Mouse (Mus musculus): ENCODE measurements around the gene Adamts17. TPM values are rescaled to one million over a fixed set of nuclear protein-coding genes. Genes with fewer than 3 reads are reported as not detected.

Adamts17 gene
- polyA plus RNA-seq, 1 experiment from 2014 or later = 11.6 TPM

- ATAC-seq (ENCODE audit: insufficient read depth) = no peak
- Histone ChIP-seq H3K4me3 (ENCODE audit: low read depth, low read length) (no peak overlapping the region), H3K27ac (ENCODE audit: low read depth) (no peak overlapping the region), H3K9ac (no peak overlapping the region), H3K4me1 (ENCODE audit: insufficient read depth) (no peaks in the 10 kb centered on the region), H3K27me3 (ENCODE audit: insufficient read depth, low read length) (no peaks in the 10 kb centered on the region), H3K9me3 (ENCODE audit: low read depth, low read length) (no peaks in the 10 kb centered on the region), H3K36me3 (ENCODE audit: insufficient read depth) (no peaks in the 10 kb centered on the region), H3K4me2 (no peak overlapping the region)
- DNase-seq = no peak
- TF ChIP-seq CTCF (IDR thresholded peaks at IDR 0.05; ENCODE audit: low read depth) = no peak
- WGBS = 84% methylated on average over 6 of the region's 6 CpGs
Observed at GRCm38 (mm10) chr7:66815526-66815925, 24.0 kb upstream of the Adamts17 start.

DNA sequence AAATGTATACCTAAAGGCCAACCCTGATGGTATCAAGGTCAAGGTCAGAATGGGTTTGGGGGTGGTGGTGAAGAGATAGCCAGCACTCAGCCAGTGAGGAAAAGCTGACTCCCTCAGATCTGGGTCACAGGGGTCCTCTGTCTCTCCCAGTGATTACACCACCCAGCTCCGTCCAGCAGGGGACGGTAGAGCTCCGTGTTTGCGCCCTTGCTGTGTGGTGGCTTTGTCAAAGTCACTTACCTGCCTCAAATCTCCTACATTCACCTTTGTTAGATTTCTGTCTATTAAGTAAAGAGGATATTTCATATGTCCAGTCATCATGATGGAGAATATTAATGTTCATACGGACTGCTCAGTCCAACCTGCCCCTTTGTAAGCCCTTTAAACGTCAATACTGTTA lies 19.5 kb upstream of the Adamts17 start:
- Histone ChIP-seq H3K4me2 (no peak overlapping the region), H3K27ac (ENCODE audit: low read depth) (no peak overlapping the region), H3K9me3 (ENCODE audit: low read depth, low read length) (no peaks in the 10 kb centered on the region), H3K9ac (no peak overlapping the region), H3K4me1 (ENCODE audit: insufficient read depth) (no peaks in the 10 kb centered on the region), H3K36me3 (ENCODE audit: insufficient read depth) (no peaks in the 10 kb centered on the region), H3K4me3 (ENCODE audit: low read depth, low read length) (no peak overlapping the region), H3K27me3 (ENCODE audit: insufficient read depth, low read length) (no peaks in the 10 kb centered on the region)
- ATAC-seq (ENCODE audit: insufficient read depth) = no peak
- peak; percentile 73 for DNase-seq
- WGBS = 20% methylated on average over 6 of the region's 6 CpGs
- TF ChIP-seq CTCF (IDR thresholded peaks at IDR 0.05; ENCODE audit: low read depth) = peak; percentile 98

DNA sequence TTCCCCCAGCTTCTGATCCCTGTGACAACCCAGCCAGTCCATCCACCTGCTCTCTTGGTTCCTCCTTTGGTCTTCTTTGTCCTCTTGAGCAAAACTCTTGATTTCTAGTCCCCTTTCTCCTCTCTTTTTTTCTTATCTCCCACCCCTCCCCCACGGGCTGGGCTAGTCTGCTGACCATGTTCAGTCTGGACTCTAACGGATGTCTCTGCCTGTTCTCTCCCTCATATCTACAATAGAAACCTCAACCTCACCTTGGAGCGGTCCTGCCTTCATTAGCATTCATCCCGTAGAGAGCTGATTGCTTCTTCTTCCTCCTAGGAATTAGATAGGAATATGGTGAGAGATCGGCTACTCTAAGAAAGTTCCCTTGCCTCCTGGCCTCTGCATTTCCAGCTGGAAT lies 8.7 kb upstream of the Adamts17 start:
- TF ChIP-seq CTCF (IDR thresholded peaks at IDR 0.05; ENCODE audit: low read depth) = no peak
- ATAC-seq (ENCODE audit: insufficient read depth) (peak; percentile 56; the same call in 1 of the 2 replicates), DNase-seq (peak; percentile 43)
- H3K9ac ChIP-seq = no peak overlapping the region
- H3K27ac ChIP-seq (ENCODE audit: low read depth) = peak overlapping the region; percentile 66
- WGBS = 17% methylated on average over 5 of the region's 5 CpGs
- H3K9me3 ChIP-seq (ENCODE audit: low read depth, low read length) = no peaks in the 10 kb centered on the region
- H3K36me3 ChIP-seq (ENCODE audit: insufficient read depth) = no peaks in the 10 kb centered on the region
- peak overlapping the region; percentile 21 for H3K4me2 ChIP-seq
- no peaks in the 10 kb centered on the region for H3K27me3 ChIP-seq (ENCODE audit: insufficient read depth, low read length)
- peaks cover 17% of the 10 kb centered on the region; the same call in 1 of the 2 replicates for H3K4me1 ChIP-seq (ENCODE audit: insufficient read depth)
- H3K4me3 ChIP-seq (ENCODE audit: low read depth, low read length) = no peak overlapping the region

DNA sequence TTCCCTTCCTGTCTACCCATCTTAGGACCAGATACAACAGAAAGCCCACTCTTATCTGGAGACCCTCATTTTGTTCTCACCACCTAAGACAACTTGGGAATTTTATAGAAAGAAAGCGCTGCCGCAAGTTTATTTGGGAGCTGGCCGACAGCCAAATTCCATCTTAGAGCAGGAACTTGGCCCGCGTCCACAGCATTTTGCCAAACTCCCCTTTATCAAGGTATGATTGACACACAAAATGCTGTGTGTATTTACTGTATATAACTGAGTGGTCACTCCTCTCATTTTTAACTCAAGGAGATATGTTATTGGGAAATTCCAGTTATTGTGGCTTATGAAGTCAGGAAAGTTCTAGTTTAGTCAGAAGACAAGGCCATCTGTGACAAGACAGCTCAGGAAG lies 8.2 kb upstream of the Adamts17 start:
- H3K27ac ChIP-seq (ENCODE audit: low read depth) = no peak overlapping the region; the same call in 1 of the 2 replicates
- no peaks in the 10 kb centered on the region for H3K9me3 ChIP-seq (ENCODE audit: low read depth, low read length)
- no peak for TF ChIP-seq CTCF (IDR thresholded peaks at IDR 0.05; ENCODE audit: low read depth)
- no peak overlapping the region for H3K9ac ChIP-seq
- WGBS = 3% methylated on average over 5 of the region's 5 CpGs
- DNase-seq = peak; percentile 92
- H3K27me3 ChIP-seq (ENCODE audit: insufficient read depth, low read length) = no peaks in the 10 kb centered on the region
- H3K36me3 ChIP-seq (ENCODE audit: insufficient read depth) = no peaks in the 10 kb centered on the region
- peak; percentile 43 for ATAC-seq (ENCODE audit: insufficient read depth)
- peaks cover 17% of the 10 kb centered on the region; the same call in 1 of the 2 replicates for H3K4me1 ChIP-seq (ENCODE audit: insufficient read depth)
- peak overlapping the region; percentile 21 for H3K4me2 ChIP-seq
- H3K4me3 ChIP-seq (ENCODE audit: low read depth, low read length) = no peak overlapping the region

DNA sequence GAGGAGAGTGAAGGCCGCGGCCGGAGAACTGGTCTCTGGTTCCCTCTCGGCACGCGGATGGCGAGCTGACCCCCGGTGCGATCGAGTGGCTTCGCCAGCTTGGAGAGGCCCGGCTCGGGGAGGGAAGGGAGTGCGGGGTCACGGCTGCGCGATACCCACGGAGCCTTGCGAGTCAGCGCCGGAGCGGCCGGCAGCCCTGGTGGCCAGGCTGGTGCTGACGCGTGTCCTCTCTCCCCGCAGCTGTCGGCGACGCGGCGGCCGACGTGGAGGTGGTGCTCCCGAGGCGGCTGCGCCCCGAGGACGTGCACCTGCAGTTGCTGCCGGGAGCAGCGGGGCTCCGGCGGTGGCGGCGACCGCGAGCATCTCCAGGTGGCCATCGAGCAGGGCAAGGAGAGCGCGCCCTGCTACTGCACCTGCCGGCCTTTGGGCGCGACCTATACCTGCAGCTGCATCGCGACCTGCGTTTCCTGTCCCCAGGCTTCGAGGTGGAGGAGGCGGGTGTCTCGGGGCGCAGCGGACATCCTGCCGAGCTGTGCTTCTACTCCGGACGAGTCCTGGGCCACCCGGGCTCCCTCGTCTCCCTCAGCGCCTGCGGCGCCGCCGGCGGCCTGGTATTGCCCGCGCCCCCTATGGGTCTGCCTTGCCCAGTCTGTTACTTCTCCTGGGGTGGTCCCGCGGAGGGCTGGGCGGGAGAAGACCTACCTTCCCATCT lies 629 bp downstream of the Adamts17 start:
- peak overlapping the region; percentile 49 for H3K9ac ChIP-seq
- under 1% methylated on average over 75 of the region's 76 CpGs for WGBS
- H3K4me3 ChIP-seq (ENCODE audit: low read depth, low read length) = peak overlapping the region; percentile 56
- no peaks in the 10 kb centered on the region for H3K27me3 ChIP-seq (ENCODE audit: insufficient read depth, low read length)
- no peaks in the 10 kb centered on the region for H3K9me3 ChIP-seq (ENCODE audit: low read depth, low read length)
- peak overlapping the region; percentile 99 for H3K4me2 ChIP-seq
- peak; percentile 75 for TF ChIP-seq CTCF (IDR thresholded peaks at IDR 0.05; ENCODE audit: low read depth)
- peak; percentile 75 for DNase-seq
- H3K36me3 ChIP-seq (ENCODE audit: insufficient read depth) = no peaks in the 10 kb centered on the region
- ATAC-seq (ENCODE audit: insufficient read depth) = peak; percentile 20
- 0 out of 2 replicates have a peak overlapping the region, but pooled peaks have one; percentile 19 for H3K27ac ChIP-seq (ENCODE audit: low read depth)
- H3K4me1 ChIP-seq (ENCODE audit: insufficient read depth) = peaks cover 17% of the 10 kb centered on the region

DNA sequence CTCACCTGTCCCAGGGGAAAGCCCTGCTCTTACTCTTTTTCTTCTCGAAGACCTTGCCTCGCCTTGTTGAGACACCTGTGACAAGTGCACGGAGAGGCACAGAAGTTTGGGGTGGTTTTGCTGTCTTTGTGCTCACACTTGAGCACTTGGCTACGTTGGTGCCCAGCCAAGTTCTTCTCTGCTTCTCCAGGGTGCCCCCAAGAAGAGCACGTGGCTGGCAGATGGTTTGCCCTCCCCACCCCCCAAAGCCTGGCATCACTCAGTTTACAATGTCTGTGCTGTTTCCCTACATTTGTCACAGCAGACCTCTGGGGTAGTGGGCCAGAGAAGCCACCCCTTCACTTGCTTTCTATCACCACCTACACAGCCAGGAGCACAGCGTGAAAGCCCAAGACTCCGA lies 1.6 kb downstream of the Adamts17 start:
- Histone ChIP-seq H3K4me2 (peak overlapping the region; percentile 99), H3K27ac (ENCODE audit: low read depth) (no peak overlapping the region), H3K36me3 (ENCODE audit: insufficient read depth) (no peaks in the 10 kb centered on the region), H3K4me1 (ENCODE audit: insufficient read depth) (peaks cover 17% of the 10 kb centered on the region), H3K27me3 (ENCODE audit: insufficient read depth, low read length) (no peaks in the 10 kb centered on the region), H3K9ac (no peak overlapping the region), H3K4me3 (ENCODE audit: low read depth, low read length) (peak overlapping the region; percentile 56), H3K9me3 (ENCODE audit: low read depth, low read length) (no peaks in the 10 kb centered on the region)
- TF ChIP-seq CTCF (IDR thresholded peaks at IDR 0.05; ENCODE audit: low read depth) = no peak
- 72% methylated on average over 7 of the region's 7 CpGs for WGBS
- DNase-seq (no peak), ATAC-seq (ENCODE audit: insufficient read depth) (no peak)

DNA sequence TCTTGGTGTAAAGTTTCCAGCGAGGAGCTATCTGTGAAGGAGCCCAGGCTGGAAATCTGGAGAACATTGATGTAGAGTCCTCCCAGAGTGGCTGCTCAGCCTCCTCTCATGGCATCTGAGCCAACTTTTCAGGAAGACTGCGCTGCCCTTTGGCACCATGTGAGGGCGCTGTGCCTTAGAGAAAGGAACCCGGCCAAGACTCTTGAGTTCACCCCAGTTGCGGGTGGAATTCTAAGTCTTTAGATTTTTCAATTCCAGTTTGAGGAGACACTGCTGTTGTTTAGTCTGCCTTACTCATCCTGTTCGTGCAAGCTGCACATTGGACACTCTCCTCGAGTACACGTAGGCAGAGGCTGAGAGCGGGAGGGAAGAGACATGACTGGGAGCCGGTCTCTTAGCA lies 2.5 kb downstream of the Adamts17 start:
- Histone ChIP-seq H3K36me3 (ENCODE audit: insufficient read depth) (no peaks in the 10 kb centered on the region), H3K4me3 (ENCODE audit: low read depth, low read length) (no peak overlapping the region), H3K27ac (ENCODE audit: low read depth) (peak overlapping the region; percentile 69), H3K9ac (no peak overlapping the region), H3K27me3 (ENCODE audit: insufficient read depth, low read length) (no peaks in the 10 kb centered on the region), H3K4me2 (peak overlapping the region; percentile 99), H3K4me1 (ENCODE audit: insufficient read depth) (peaks cover 17% of the 10 kb centered on the region), H3K9me3 (ENCODE audit: low read depth, low read length) (no peaks in the 10 kb centered on the region)
- ATAC-seq (ENCODE audit: insufficient read depth) (peak; percentile 12; the same call in 1 of the 2 replicates), DNase-seq (peak; percentile 96)
- TF ChIP-seq CTCF (IDR thresholded peaks at IDR 0.05; ENCODE audit: low read depth) = peak; percentile 83
- 23% methylated on average over 10 of the region's 10 CpGs for WGBS
